Mouse (Mus musculus) retina, postnatal 7 days (tissue): Measurements from ENCODE around the gene St14.

Experiments used
- DNase-seq: peaks from one replicate; pipeline ENCODE4 v3.0.0-alpha.2; 2012; ENCODE audit warnings: low read depth, low spot score

The St14 gene

DNA sequence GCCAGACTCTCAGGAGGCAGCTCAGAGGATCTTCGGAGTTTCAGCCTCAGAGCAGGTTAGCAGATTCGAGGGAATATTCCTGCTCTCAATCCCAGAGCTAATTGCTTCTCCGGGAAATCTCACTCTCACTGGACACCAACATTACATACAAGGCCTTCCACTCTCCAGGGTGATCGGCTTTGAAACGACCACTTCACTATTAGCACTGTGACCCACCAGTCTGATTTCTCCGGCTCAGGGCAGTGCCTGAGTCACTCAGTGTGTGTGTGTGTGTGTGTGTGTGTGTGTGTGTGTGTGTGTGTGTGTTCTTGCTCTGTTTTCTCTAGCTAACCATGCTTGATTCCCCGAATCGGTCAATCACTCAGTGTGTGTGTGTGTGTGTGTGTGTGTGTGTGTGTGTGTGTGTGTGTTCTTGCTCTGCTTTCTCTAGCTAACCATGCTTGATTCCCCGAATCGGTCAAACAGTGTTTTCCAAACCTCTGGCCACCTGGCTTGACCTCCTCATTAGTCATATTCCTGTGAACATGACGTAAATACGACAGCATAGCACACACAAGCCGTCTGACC is 9.1 kb downstream of the St14 start:
- DNase-seq = no peak

DNA sequence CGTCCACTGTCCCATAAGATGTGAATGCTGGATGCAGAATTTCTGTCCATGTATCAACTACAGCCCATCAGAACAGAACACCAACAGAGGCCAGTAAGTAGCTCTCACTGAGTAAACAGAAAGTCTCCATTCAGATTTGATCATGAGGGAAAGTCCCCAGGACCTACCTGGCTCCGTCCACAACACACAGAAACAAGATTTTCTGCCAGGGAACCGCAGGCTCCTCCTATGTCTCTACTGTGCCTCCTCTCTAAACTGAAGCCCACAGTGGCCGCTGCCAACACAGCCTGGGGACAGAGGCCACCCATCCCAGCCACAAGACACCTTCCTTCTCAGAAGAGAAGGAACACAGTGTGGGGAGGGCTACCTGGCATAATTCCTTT is 11.1 kb downstream of the St14 start:
- DNase-seq = no peak

DNA sequence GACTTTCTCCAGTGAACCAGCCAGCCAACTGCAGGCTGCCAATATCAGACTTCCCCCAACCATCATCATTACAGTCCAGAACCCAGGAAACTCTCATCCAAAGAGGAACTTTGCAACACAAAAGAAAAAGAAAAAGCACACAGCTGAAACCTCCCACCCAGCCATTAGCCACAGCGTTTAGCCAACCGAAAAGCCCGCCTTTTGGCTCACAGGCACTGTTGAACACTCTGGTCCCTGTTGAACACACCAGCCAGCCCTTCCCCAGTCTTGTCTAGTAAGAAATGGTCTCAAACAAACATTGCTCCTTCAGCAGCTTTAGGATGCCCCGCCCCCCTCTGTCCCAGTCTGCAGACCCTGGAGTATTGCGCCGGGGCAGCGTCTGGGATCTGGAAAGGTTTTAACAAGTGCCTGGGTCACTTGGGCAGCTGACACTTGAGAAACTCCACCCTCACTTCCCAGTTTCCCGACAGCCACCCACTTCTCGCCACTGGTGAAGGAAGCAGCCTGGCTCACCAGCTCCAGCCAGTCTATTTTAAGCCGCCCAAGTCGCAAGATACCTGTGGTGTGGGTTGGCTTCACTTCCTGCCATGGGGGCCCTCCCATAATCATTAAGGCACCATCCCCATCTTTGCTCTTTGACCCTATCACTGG is 11.6 kb downstream of the St14 start:
- DNase-seq = no peak

DNA sequence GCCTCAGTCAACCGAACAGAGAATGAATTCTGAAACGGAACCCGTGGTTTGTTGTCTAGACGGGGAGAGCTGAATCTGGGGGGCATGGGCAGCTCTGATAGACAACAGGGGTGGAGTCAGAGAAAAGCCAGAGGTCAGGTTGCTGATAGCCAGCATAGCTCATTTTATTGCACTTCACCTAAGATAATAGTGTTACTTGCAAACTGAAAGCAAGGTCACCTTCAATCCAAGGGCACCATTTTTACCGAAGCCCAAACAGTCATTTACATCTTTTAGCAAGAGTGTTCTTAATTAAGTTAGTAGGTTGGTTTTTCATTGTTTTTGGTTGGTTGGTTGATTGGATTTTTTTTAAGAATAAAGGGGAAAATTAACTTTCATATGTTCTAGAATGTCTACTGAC is 12.2 kb downstream of the St14 start:
- no peak for DNase-seq

DNA sequence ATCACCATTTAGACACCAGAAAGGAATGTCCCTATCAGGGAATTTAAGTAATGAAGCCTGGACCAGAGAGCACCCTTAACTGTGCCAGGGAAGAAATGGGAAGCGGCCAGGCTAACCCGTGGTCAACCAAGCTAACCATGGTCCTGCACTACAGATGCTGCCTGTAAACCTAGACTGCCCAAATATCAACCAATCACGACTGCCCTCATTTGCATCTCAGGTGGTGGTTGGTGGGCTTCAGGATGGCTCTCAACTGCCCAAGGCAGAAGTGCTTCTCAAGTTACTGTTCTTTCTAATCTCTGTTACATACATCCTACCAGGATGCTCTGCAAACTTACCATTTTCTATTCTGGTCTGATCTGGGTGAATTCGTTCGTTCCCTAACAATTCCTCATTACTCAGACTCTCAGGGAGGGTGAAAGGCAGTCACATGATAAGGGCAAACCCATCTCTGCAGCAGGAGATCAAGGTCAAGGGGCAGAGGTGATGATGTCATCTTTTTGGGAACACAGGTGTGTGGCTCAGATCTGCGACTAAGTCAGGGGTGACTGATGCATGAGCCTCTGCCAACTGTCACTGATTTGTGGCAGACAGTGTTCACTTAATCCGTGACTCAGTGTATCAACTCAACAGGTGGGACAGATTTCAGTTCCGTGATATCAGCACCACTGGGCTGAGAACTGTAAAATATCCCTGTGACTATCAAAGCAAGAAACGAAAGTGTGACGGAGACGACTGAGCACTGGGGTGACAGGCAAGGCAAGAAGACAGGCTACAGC is 12.9 kb downstream of the St14 start:
- no peak for DNase-seq

DNA sequence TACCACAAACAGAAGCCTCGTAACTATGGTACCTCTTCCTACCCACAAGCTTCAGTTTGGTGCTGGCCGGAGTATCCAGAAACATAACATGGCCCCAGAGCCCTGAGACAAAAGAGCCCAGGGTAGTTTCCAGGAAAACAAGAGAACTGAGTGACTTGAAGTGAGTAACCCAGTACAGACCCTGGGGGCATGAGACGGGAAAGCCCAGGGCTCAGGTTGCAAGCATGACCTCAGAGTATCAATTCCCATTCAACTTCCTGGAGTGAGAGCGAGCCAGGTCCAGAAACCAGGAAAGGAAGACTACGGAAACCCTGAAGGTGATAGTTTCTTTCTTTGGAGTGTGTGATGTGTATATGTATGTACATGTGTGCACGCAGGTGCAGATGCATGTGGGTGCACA is 14.2 kb downstream of the St14 start:
- no peak for DNase-seq

DNA sequence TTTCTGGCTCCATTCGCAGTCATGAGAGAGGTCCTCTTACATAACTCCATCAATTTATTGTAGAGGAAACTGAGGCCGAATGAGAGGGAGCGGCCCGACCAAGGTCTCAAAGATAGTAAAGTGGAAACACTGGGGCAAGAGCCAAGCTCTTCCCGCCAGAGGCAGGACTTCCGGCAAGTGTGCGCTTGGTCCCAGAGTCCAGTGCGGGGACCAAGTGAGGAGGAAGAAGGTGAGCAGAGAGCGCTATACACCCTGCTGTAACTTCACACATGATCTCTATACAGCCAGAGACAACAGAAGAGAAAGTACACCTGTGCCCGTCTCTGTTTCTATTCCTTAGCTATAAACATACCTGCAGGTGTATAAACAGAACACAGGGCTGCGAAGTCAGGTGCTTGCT is 14.6 kb downstream of the St14 start:
- DNase-seq = no peak

DNA sequence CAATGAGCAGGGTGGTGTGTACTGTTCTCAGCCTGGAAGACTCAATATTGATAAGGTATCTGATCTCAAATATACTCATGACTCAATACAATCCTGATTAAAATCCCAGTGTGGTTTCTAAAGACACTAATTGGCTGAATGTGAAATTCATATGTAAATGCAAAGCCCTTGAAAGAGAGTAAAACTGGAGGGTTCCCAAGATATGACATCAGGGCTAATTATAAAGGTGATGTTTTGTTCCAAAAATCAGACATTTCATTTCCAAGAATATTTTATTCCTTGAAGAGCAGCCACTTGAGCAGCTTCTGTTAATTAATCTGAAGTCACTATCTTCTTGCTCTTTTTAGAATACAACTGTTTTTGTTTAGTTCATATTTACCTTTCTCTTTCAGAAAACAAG is 16.1 kb downstream of the St14 start:
- no peak for DNase-seq

DNA sequence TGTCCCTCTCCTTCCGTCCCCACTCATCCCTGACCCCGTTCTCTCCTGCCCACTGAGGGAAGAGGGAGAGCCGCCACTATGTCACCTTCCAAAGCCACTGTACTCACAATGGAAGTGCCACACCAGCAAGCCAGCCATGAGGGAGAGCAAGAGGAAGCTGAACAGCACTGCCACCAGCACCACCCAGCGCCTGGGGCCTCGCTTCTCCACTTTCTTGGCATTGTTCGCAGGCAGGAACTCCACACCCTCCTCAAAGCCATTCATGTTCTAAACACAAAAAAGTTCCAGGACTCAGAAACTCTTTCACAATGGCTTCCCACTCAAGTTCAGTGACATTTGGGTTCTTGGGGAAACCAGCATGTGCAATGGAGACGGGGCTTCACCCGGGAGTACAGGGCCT is 23.2 kb downstream of the St14 start:
- no peak for DNase-seq

DNA sequence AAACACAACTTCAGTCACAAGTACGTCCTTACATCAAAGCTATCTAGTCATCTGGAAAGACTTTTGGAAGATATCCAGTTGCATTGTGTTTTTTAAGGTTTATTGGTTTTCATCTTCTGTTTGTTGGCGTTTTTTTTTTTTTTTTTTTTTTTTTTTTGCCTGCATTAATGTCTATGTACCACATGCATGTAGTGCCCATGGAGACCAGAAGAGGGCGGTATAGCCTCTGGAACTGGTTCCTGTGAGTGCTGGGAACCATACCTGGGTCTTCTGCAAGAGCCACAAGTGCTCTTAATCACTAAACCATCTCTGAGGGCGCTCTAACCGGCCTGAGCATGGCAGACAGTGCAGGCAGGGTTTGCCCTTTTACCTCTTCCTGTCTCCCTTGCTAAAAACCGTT is 33.5 kb downstream of the St14 start:
- DNase-seq = no peak

DNA sequence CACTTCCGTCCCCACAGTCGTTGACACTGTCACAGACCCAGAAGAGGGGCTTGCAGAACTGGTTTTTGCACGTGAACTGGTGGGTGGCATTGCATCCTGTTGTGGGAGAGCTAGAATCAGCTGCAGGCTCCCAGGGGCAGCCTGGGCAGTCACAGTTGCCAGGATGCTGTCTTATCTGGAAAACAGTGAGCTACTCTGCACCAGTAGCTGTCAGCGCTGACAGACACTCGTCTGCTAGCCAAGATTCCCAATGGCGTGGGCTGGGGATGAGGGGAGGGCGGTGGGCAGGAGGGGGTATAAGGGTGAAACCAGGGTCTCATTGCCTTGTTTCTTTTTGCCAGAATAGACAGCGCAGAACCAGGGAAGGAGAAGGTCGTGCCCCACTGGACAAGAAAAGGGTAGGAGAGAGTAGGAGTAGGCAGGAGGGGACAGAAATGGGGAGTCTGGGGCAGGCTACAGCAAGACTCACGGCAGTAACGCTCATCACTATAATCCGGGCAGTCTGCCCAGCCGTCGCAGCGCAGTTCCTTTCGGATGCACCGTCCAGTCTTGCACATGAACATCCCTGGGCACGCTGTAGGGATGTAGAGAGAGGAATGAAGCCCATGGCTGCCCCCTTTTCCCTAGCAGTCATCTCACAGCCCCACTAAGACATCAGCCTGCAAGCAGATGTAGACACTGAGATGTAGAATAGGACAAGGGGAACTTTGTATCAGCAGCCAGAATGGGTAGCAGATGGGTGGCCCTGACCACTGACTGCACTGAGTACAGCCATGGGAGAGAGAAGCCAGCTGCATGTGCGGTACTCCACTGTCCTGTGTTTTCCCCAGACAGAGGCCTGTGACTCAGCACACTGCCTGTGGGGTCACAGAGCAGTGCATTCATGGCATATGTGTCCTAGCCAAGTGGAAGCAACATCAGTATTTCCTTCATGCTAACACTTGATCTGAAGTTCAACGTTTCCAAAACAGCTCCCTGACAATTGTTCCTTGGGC is 34.3 kb downstream of the St14 start:
- DNase-seq = no peak

DNA sequence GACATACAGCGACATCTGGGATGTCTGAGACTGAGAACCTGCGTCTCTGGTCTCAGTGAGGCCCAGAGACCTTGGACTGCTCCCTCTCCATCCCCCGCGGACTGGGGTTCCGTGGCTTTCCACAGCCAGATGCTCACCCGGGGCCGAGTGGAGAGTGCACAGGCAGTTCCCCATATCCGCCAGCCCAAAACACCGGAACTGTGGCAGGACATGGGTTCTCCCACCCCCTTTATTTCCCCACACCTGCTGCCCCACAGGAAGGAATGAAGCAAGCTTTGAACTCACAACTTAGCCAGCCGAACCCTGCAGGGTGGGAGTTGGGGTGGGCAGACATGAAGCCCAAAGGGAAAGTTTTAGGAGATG is 38.8 kb downstream of the St14 start:
- no peak for DNase-seq

DNA sequence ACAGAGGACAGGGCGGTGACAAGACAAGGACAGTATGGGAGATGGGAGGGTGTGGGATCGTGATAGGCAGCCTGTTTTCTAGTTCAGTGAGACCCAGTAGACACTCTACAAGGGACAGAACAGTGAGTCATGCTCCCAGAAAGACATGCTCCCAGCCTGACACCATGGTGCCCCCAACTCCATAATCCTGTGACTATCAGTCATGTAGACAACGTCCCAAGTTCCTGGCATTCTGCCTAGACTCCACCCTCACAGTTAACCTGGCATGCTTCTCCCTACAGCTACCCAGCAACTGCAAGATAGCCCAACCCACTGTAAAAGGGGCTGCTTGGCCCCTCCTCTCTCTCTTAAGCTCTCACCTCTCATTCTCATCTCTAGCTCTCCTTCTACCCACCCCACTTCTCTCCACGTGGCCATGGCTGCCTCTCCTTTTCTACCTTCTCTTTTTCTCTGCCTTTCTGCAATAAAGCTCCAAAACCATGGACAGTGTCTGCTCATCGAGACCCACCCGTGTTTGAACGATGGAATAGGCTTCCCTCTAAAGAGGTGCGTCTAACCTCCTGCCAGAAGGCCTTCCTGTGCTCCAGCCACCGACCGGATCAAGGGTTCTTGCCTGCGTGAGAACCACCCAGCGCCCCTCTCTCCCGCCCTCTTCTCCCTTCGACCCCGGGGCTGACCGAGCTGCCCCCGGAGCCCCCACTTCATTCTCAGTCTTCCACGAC is 39.4 kb downstream of the St14 start:
- DNase-seq = no peak

DNA sequence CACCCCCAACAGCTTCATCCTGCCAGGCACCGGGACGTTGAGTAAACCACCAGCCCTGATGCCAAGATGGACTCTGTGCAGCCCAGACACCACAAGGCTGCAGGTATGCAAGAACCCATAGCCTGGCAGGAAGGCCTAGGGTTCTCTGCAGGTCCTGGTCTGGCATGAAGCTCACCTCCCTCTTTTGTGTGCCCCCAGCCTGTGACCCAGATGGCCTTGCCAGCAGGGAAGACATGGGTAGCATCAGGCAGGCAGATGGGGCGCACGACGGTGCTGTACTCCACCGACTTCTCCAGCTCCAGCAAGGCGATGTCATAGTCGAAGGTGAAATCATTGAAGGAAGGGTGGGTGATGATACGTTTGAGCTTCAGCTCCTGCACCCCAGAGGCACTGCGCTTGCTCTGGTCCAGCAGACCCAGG is 40.5 kb downstream of the St14 start:
- DNase-seq = no peak

DNA sequence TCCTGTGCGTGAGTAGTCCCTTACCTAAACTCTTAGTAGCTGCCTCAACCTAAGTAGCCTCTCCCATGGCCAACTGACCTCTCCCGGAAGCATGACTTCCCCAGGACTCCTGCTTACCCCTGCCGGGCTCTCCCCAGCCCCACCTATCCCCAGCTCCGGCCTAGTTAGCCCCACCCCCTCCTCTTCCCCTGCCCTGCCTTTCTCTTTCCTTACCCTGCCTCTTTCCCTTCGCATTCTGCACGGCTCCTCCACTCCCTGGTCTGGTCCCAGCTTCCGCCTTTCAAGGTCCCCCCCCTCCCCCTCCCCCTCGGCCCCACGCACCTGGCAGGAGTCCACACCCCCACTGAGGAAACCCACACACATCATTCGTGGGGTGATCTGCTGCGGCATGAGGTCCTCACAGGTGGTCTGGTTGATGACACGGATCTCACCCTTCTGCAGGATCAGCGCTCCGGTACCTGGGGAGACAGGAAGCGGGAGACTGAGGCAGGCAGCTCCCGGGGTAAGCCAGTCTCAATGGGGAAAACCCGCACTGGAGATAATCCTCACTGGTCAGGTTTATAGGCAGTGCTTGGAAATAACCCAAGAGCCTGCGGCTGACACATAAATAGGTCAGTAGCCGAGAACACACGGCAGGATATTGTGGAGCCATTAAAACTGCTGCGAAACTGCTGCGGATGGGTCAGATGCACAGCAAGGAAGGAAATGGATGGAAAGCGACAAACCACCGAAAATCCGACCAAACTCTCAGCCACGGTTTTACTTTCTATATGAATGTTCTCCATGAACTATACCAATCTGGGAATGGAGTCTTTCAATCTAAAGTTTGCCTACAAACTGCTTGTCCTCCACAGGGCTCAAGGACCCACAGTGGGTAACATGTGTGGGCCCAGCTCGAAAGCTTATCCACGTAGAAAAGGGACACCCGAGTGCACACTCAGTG is 41.3 kb downstream of the St14 start:
- DNase-seq = no peak

DNA sequence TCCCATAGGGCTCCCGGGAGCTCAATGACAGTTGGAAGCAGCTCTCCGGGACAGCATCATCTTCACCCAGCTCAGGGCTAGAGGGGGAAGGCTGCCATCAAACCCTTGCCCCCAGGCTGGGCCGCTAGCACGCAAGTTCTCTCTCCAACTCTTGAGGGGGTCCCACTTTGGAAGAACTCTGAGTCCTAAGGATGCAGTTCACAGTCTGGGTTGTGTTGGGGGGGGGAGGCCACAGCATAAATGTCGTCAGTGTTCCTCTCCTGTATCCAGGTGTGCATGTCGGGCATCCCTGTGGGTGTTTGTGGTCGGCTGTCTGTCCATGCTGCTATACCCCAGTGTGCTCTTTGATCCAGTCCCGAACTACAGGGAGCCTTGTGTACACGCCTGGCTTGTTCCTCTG is 42.1 kb downstream of the St14 start:
- DNase-seq = no peak

DNA sequence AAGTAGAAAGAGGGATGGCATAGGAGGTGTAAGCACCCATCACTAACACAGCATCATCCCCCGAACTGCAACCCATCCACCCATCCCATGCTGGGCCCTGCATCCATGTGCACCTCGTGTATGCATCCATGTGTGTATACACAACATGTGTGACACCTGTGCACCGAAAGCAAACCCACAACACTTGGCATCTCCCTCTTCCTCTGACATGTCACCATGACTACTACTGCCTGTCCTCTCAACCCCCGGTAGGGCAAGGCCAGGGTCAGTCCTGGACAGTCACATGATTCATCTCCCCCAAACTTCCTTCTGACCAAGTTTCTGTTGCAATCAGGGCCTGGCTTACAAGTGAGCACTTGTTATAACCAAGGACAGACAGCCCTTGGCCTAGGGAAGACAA is 42.8 kb downstream of the St14 start:
- no peak for DNase-seq

DNA sequence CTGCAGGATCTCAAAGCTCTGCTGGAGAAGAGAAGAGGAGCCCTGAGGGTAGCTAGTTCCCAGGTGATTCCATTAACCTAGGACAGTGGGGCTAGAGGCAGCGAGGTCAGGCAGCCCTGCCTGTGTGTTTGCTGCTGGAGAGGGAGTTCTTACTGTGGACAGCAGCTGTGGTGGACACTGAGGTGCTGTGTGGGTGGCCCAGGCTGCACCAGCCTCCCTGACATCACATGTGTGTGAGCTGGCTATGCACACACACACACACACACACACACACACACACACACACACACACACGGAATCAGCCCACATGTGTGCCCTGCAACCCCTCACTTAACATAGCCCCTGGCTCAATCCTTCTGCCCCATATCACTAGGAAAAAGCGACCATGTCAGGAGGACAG is 43.5 kb downstream of the St14 start:
- DNase-seq = no peak

DNA sequence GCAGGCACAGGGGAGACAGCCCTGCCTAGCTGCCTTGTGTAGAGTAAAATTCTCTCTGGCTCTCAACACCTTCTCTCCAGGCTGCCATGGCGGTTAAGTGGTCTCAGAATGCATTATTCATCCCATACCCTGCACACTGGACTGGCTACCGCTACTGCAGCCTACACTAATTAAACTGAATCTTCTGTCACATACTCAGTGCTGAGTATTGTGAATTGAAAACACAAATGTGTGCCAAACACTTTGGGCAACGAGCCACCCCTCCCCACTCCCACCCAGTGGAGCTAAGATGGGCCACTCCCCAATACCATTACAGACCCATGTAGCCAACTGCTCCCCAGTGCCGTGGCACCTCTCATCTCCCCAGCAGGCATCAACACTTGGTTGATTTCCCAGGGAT is 44.2 kb downstream of the St14 start:
- DNase-seq = no peak

DNA sequence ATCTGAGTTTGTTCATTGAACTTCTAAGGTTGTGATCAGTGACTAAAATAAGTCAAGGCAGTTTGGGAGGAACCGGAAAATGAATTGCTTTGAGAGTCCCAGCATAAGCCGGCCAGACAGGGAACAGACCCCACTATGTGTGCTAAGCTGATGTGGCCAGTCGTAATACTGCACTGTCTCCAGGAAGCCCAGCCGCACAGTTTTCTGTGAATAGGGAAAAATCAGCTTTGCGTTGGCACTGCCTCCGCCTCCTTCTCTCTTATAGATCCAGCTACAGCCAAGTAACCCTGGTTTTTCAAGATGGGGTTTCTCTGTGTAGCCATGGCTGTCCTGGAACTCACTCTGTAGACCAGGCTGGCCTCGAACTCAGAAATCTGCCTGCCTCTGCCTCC is 44.9 kb downstream of the St14 start:
- DNase-seq = no peak
